Mouse (Mus musculus) neural tube, embryonic 15.5 days (tissue): ENCODE measurements around the gene Gm45208. TPM values are rescaled to one million over a fixed set of nuclear protein-coding genes. Genes with fewer than 3 reads are reported as not detected.
"Not testable (repeated sequence)": the region's sequence is repeated elsewhere in the genome, so short reads cannot be mapped to it uniquely, and the experiment has no call there.

Source experiments
- ATAC-seq: fragments of 200-750 bp; cut with Nextera tagmentation; 2 replicates; pipeline ENCODE4 v1.8.0; 2017; ENCODE audit warnings: mild to moderate bottlenecking, moderate TSS enrichment, moderate library complexity; ENCODE audit not compliant: low FRiP score
- H3K27ac ChIP-seq: fragments of 300-500 bp; sonication (generic); replicated peaks from 2 replicates; pipeline ENCODE4 v1.5.1; 2015; ENCODE audit warnings: mild to moderate bottlenecking, inconsistent platforms
- H3K27me3 ChIP-seq: fragments of 300-500 bp; sonication (generic); replicated peaks from 2 replicates; pipeline ENCODE4 v1.6.1; 2015; ENCODE audit warnings: inconsistent platforms
- H3K36me3 ChIP-seq: fragments of 300-500 bp; sonication (generic); 2 replicates; pipeline ENCODE4 v1.6.1; 2015; ENCODE audit warnings: inconsistent platforms
- H3K4me1 ChIP-seq: fragments of 300-500 bp; sonication (generic); 2 replicates; pipeline ENCODE4 v1.6.1; 2015; ENCODE audit warnings: inconsistent platforms
- H3K4me2 ChIP-seq: fragments of 300-500 bp; sonication (generic); 2 replicates; pipeline ENCODE4 v1.6.1; 2015; ENCODE audit warnings: inconsistent platforms, mild to moderate bottlenecking, moderate library complexity
- H3K4me3 ChIP-seq: fragments of 300-500 bp; sonication (generic); replicated peaks from 2 replicates; pipeline ENCODE4 v1.5.1; 2015; ENCODE audit warnings: mild to moderate bottlenecking, inconsistent platforms
- H3K9ac ChIP-seq: fragments of 300-500 bp; sonication (generic); replicated peaks from 2 replicates; pipeline ENCODE4 v1.6.1; 2015; ENCODE audit warnings: mild to moderate bottlenecking, inconsistent platforms
- H3K9me3 ChIP-seq: fragments of 300-500 bp; sonication (generic); replicated peaks from 2 replicates; pipeline ENCODE4 v1.6.1; 2016; ENCODE audit warnings: inconsistent platforms
- WGBS: fragments of 180-500 bp; shearing (Covaris S2); methylation state at CpG from one replicate; pipeline ENCODE4 v1.1.7; 2015; ENCODE audit warnings: mixed read lengths; 5-methylcytosine and 5-hydroxymethylcytosine counted together
- polyA plus RNA-seq: library from polyadenylated mRNA; unstranded; fragments of >200 nt; fragmentation: Nextera tagmentation; extraction: Ambion mirVana; gene quantifications from 2 replicates; pipeline ENCODE4 v1.2.1, GENCODE M21; 2015

Gm45208 gene
- polyA plus RNA-seq, 1 experiment from 2014 or later, result not detected

DNA sequence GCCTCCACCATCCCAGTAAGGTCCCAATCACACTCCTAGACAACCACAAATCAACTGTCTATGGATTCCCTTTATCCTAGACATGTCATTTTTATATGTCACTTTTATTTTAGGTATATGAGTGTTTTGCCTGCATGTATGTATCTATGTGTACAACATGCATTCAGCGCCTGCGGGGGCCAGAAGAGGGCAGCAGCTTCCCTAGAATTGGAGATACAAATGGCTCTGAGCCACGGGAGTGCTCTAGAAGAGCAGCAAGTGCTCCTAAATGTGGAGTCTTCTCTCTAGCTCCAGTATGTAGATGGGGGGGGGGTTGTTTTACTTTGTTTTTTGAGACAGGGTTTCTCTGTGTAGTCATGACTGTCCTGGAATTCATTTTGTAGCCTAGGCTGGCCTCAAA, 31.6 kb downstream of the Gm45208 start:
- not testable (repeated sequence) for H3K4me3 ChIP-seq, H3K4me2 ChIP-seq, H3K27me3 ChIP-seq, H3K9ac ChIP-seq, H3K27ac ChIP-seq, H3K9me3 ChIP-seq, H3K36me3 ChIP-seq, ATAC-seq, H3K4me1 ChIP-seq
- 27% methylated on average over 3 of the region's 3 CpGs for WGBS

GRCm38 (mm10) chrX:7762137-7762920, 40.3 kb downstream of the Gm45208 start, which contains the start of gene Tfe3:
Tfe3 (plus strand) TSS chrX:7762560.
- 20% methylated on average over 34 of the region's 38 CpGs for WGBS
- Histone ChIP-seq H3K4me3 (peak within 1 kb of the TSS; percentile 61), H3K27ac (peak within 1 kb of the TSS; percentile 72), H3K9ac (peak within 1 kb of the TSS; percentile 57), H3K4me1 (peaks cover 27% of the 10 kb centered on the region), H3K36me3 (peaks cover 2% of the 10 kb centered on the region), H3K27me3 (no peaks in the 10 kb centered on the region), H3K9me3 (no peaks in the 10 kb centered on the region), H3K4me2 (peak within 1 kb of the TSS; percentile 63)
- peak; percentile 95 for ATAC-seq

DNA sequence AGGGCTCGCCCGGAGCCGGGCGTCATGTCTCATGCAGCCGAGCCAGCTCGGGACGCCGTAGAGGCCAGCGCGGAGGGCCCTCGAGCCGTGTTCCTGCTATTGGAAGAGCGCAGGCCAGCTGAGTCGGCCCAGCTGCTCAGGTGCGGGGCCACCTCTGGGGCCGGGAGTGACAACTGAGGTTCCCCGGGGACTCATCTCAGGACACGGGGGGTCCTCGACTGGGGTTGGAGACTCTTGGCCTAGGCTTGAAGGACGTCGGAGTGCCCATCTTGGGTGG, 40.8 kb downstream of the Gm45208 start:
- ATAC-seq, result peak; percentile 37; the same call in 1 of the 2 replicates
- no peaks in the 10 kb centered on the region for H3K27me3 ChIP-seq
- H3K4me1 ChIP-seq, result peaks cover 27% of the 10 kb centered on the region
- peak overlapping the region; percentile 63 for H3K4me2 ChIP-seq
- H3K36me3 ChIP-seq, result peaks cover 7% of the 10 kb centered on the region
- 35% methylated on average over 21 of the region's 21 CpGs for WGBS
- no peaks in the 10 kb centered on the region for H3K9me3 ChIP-seq
- peak overlapping the region; percentile 57 for H3K9ac ChIP-seq
- H3K4me3 ChIP-seq, result peak overlapping the region; percentile 61
- peak overlapping the region; percentile 72 for H3K27ac ChIP-seq

DNA sequence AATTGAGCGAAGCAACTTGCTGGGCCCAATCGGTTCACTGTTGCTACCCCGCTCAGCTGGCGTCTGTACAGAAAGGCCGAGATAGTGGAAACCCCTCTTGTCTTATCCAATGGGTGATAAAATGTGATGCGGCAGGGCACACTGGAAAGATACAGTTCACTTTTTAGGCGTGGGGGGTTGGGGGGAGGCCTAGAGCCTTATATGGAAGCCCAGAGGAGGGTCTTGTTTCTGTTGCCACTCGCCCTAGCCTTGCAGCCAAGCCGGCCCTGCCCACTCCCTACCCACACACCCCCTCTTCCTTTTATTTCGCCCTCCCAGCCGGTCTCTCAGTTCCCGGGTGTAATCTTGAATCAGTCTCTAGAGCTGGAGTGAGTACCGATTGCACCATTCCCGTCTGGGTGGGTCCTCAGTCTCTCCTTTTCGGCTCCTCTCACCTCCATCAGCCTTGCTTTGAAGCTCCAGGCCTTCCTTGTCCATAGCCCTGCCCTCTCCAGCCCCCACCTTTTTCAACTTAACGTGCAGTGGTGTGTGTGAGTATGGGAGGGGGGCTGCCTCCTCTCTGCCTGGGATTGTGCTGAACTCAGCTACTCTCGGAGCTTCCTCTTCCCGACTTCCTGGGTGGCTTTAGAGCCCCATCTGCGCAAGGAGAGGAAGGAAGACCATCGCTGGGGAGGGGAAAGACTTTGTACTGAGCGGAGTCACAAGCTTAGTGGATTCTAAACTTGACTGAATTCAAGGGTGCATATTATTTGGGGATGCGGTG, 41.8 kb downstream of the Gm45208 start:
- Histone ChIP-seq H3K36me3 (peaks cover 8% of the 10 kb centered on the region), H3K4me1 (peaks cover 27% of the 10 kb centered on the region), H3K9ac (peak overlapping the region; percentile 57), H3K4me2 (peak overlapping the region; percentile 63), H3K27ac (no peak overlapping the region), H3K4me3 (peak overlapping the region; percentile 61), H3K9me3 (no peaks in the 10 kb centered on the region), H3K27me3 (no peaks in the 10 kb centered on the region)
- WGBS, result 18% methylated on average over 22 of the region's 22 CpGs
- ATAC-seq, result no peak

GRCm38 (mm10) chrX:7764657-7765280, 42.7 kb downstream of the Gm45208 start:
- no peak overlapping the region for H3K27ac ChIP-seq
- no peak overlapping the region for H3K9ac ChIP-seq
- peaks cover 27% of the 10 kb centered on the region for H3K4me1 ChIP-seq
- no peaks in the 10 kb centered on the region for H3K9me3 ChIP-seq
- H3K36me3 ChIP-seq, result peaks cover 12% of the 10 kb centered on the region
- peak overlapping the region; percentile 63 for H3K4me2 ChIP-seq
- H3K4me3 ChIP-seq, result peak overlapping the region; percentile 61
- WGBS, result 19% methylated on average over 9 of the region's 9 CpGs
- ATAC-seq, result no peak
- no peaks in the 10 kb centered on the region for H3K27me3 ChIP-seq

- Histone ChIP-seq H3K4me3 (peak overlapping the region; percentile 61), H3K4me1 (peaks cover 27% of the 10 kb centered on the region), H3K27ac (no peak overlapping the region), H3K36me3 (peaks cover 14% of the 10 kb centered on the region), H3K27me3 (no peaks in the 10 kb centered on the region), H3K9ac (peak overlapping the region; percentile 29), H3K4me2 (peak overlapping the region; percentile 63), H3K9me3 (no peaks in the 10 kb centered on the region)
- 25% methylated on average over 13 of the region's 13 CpGs for WGBS
- ATAC-seq, result no peak
These were observed 43.2 kb downstream of the Gm45208 start for GRCm38 (mm10) chrX:7765281-7765670.

GRCm38 (mm10) chrX:7765764-7766163, 43.7 kb downstream of the Gm45208 start:
- no peaks in the 10 kb centered on the region for H3K27me3 ChIP-seq
- H3K9ac ChIP-seq, result peak overlapping the region; percentile 29
- H3K27ac ChIP-seq, result no peak overlapping the region
- peaks cover 18% of the 10 kb centered on the region for H3K36me3 ChIP-seq
- 23% methylated on average over 11 of the region's 11 CpGs for WGBS
- H3K4me3 ChIP-seq, result peak overlapping the region; percentile 61
- H3K4me1 ChIP-seq, result peaks cover 27% of the 10 kb centered on the region
- H3K4me2 ChIP-seq, result peak overlapping the region; percentile 63
- ATAC-seq, result no peak
- H3K9me3 ChIP-seq, result no peaks in the 10 kb centered on the region

GRCm38 (mm10) chrX:7769302-7770017, 47.4 kb downstream of the Gm45208 start:
- 91% methylated on average over 7 of the region's 7 CpGs for whole genome bisulfite sequencing
- H3K4me3 ChIP-seq, result no peak overlapping the region
- H3K27me3 ChIP-seq, result no peaks in the 10 kb centered on the region
- no peaks in the 10 kb centered on the region for H3K9me3 ChIP-seq
- no peak for ATAC-seq
- H3K27ac ChIP-seq, result no peak overlapping the region
- no peak overlapping the region for H3K4me2 ChIP-seq
- H3K36me3 ChIP-seq, result peaks cover 22% of the 10 kb centered on the region
- H3K9ac ChIP-seq, result no peak overlapping the region
- H3K4me1 ChIP-seq, result peaks cover 15% of the 10 kb centered on the region

- H3K4me1 ChIP-seq, result no peaks in the 10 kb centered on the region
- no peak overlapping the region for H3K27ac ChIP-seq
- H3K9ac ChIP-seq, result no peak overlapping the region
- ATAC-seq, result no peak
- no peak overlapping the region for H3K4me2 ChIP-seq
- H3K27me3 ChIP-seq, result no peaks in the 10 kb centered on the region
- H3K36me3 ChIP-seq, result peaks cover 16% of the 10 kb centered on the region
- H3K4me3 ChIP-seq, result no peak overlapping the region
- H3K9me3 ChIP-seq, result no peaks in the 10 kb centered on the region
- 58% methylated on average over 2 of the region's 2 CpGs for WGBS
These were observed 50.7 kb downstream of the Gm45208 start for GRCm38 (mm10) chrX:7772766-7773165.

DNA sequence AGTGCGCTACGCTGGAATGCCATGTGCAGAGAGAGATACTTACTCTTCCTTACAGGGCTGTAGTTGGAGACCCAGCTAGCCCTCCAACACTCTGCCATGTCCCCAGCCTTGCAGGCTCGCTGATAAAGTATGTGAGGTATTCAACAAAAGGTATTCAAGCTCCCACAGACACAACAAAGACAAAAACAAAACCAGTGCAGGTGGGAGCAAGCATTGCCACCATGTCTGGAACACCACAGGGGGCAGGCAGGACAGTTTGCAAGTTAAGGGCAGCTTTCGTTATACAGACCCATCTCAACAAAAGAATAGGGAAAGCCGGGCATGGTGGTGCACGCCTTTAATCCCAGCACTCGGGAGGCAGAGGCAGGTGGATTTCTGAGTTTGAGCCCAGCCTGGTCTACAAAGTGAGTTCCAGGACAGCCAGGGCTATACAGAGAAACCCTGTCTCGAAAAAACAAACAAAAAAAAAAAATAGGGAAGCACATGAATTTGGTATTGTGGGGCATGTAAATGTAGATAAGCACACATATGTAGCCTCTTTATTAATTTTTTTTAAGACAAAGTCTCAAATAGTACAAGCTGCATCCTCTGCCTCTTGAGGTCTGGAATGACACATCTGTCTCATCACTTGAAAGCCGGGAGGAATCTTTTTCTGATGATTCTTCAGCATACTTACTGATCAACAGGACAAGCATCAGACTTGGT, 53.6 kb downstream of the Gm45208 start:
- H3K9me3 ChIP-seq, result no peaks in the 10 kb centered on the region
- peaks cover 5% of the 10 kb centered on the region; the same call in 1 of the 2 replicates for H3K36me3 ChIP-seq
- no peaks in the 10 kb centered on the region for H3K27me3 ChIP-seq
- H3K27ac ChIP-seq, result no peak overlapping the region
- WGBS, result 73% methylated on average over 9 of the region's 9 CpGs
- H3K9ac ChIP-seq, result no peak overlapping the region
- H3K4me2 ChIP-seq, result no peak overlapping the region
- no peaks in the 10 kb centered on the region for H3K4me1 ChIP-seq
- ATAC-seq, result no peak
- H3K4me3 ChIP-seq, result no peak overlapping the region
